Mouse (Mus musculus) lung, postnatal 0 days (tissue): ENCODE measurements around the gene Raf1.

Source experiments
- CTCF ChIP-seq: IDR thresholded peaks from 2 replicates; pipeline ENCODE4 v1.5.1; 2016; ENCODE audit warnings: antibody characterized with exemption, mild to moderate bottlenecking
- EP300 ChIP-seq: IDR thresholded peaks from 2 replicates; pipeline ENCODE4 v1.6.1; 2016; ENCODE audit warnings: antibody characterized with exemption, mild to moderate bottlenecking, control low read depth

DNA sequence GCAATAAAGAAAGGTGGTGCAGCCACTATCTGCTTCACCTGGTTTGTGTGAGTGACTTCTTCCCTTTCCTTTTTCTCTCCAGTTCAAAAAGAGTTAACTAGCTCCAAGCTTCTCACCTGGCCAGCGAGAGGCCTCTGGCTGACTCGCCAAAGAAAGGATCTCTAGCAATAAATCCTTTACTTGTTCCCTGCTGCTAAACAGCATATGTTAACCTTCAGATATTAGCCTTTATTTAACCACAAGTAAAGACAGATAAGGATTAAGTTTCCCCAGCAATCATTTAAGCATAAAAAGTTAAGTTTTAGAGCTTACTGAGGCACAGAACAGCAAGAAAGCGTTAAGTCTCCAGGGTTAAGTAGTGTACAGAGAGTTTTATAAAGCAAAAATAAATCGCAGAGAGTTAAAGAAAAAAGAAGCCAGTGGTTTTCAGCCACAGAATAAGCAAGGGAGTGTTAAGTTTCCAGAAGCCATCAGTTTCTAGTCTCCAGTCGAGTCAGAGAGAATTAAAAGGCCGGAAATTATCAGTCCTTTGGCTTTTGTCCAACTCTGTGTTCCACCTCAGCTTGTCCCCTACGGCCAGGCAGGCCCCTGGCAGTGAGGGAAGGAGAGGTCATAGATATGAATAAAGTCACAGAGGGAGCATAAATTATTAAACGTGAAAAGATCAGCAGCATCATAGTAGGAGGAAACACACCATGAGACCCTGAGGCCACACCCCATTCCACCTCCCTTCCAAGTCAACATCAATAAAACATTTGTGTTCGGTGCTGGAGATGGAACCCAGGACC is 15.9 kb upstream of the Raf1 start:
- no peak for TF ChIP-seq CTCF
- TF ChIP-seq EP300 = no peak
